19 mouse cellular contexts compared by ENCODE assay signal in the genomic region with DNA sequence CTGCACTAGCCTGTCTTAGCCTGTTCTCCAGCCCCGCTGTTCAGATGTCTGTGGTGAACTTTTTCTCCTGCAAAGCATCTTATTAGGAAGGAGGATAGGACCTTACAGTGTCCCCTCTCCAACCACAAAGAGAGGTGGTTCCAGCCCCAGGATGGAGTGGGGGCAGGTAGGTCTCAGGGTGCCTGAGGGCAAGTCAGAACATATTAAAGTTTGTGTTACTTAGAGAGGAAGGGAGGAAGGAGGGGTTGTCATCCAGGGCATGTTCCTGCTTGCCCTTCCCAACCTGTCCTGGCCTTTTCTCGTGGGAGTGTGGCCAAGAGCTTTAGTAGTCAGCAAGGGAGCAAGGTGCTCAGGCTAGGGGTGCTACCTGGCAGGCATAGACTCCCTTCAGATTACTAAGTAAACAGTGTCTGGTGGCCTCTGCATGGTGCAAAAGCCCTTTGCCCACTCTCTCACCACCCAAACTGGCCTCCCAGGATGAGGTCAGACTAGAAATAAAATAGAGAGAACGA. TPM values are rescaled to one million over a fixed set of nuclear protein-coding genes. Genes with fewer than 3 reads are reported as not detected.
DNase-seq lines count a peak whose midpoint lies in the region; ATAC-seq lines count a peak whose summit lies in the region.
"Had no signal": no experiment of that assay in that cellular context is flagged by ENCODE, and none has a peak within 500 bp of the region (broad histone marks: within the 10 kb centered on the region; RNA-seq: fewer than 3 reads in every experiment).

No protein-coding gene starts in this region.

- H3K4me2 ChIP-seq in liver, embryonic 15.5 days = no peak overlapping the region
- H3K4me2 ChIP-seq in intestine, embryonic 15.5 days (replicated peaks) = no peak overlapping the region
- H3K4me2 ChIP-seq in kidney, embryonic 15.5 days = no peak overlapping the region
- H3K4me2 ChIP-seq in stomach, embryonic 16.5 days (ENCODE audit: low read depth, low read length) = no peak overlapping the region
- H3K4me2 ChIP-seq: neural tube, embryonic 15.5 days had no signal

- H3K27ac ChIP-seq in liver, embryonic 15.5 days (replicated peaks) = no peak overlapping the region
- H3K27ac ChIP-seq in intestine, embryonic 15.5 days = no peak overlapping the region
- H3K27ac ChIP-seq in kidney, embryonic 15.5 days = 0 out of 2 replicates have a peak overlapping the region, but pooled peaks have one; percentile 9
- peak overlapping the region; percentile 74 for H3K27ac ChIP-seq in stomach, embryonic 16.5 days (ENCODE audit: low read length)
- H3K27ac ChIP-seq: forebrain, embryonic 10.5 days; heart, adult 2 months; neural tube, embryonic 15.5 days had no signal

- no peaks in the 10 kb centered on the region for H3K9me3 ChIP-seq in liver, embryonic 15.5 days (replicated peaks)
- no peaks in the 10 kb centered on the region for H3K9me3 ChIP-seq in intestine, embryonic 15.5 days
- no peaks in the 10 kb centered on the region for H3K9me3 ChIP-seq in kidney, embryonic 15.5 days (replicated peaks)
- no peaks in the 10 kb centered on the region for H3K9me3 ChIP-seq in stomach, embryonic 16.5 days (replicated peaks; ENCODE audit: control insufficient read depth, low read length)
- H3K9me3 ChIP-seq: forebrain, embryonic 10.5 days; G1E; neural tube, embryonic 15.5 days had no signal

- H3K27me3 ChIP-seq in liver, embryonic 15.5 days = peaks cover 14% of the 10 kb centered on the region
- H3K27me3 ChIP-seq in intestine, embryonic 15.5 days (replicated peaks) = no peaks in the 10 kb centered on the region
- H3K27me3 ChIP-seq in kidney, embryonic 15.5 days = no peaks in the 10 kb centered on the region
- H3K27me3 ChIP-seq in stomach, embryonic 16.5 days (ENCODE audit: control insufficient read depth, insufficient read depth, low read length) = no peaks in the 10 kb centered on the region
- H3K27me3 ChIP-seq: neural tube, embryonic 15.5 days had no signal

- WGBS in liver, embryonic 15.5 days (ENCODE audit: insufficient replicate concordance) = 58% methylated on average over 3 of the region's 3 CpGs
- 55% methylated on average over 3 of the region's 3 CpGs for WGBS in intestine, embryonic 15.5 days
- 40% methylated on average over 3 of the region's 3 CpGs for WGBS in kidney, embryonic 15.5 days
- 35% methylated on average over 3 of the region's 3 CpGs for WGBS in stomach, embryonic 16.5 days

- peaks cover 14% of the 10 kb centered on the region for H3K4me1 ChIP-seq in liver, embryonic 15.5 days (replicated peaks)
- no peaks in the 10 kb centered on the region for H3K4me1 ChIP-seq in intestine, embryonic 15.5 days (replicated peaks)
- H3K4me1 ChIP-seq in kidney, embryonic 15.5 days = peaks cover 21% of the 10 kb centered on the region
- H3K4me1 ChIP-seq in stomach, embryonic 16.5 days (ENCODE audit: control insufficient read depth, insufficient read depth, low read length) = no peaks in the 10 kb centered on the region
- H3K4me1 ChIP-seq: forebrain, embryonic 10.5 days had no signal

- peak; percentile 23; the same call in 1 of the 2 replicates for ATAC-seq in liver, embryonic 15.5 days (ENCODE audit: insufficient read depth)
- peak; percentile 68 for ATAC-seq in intestine, embryonic 15.5 days
- ATAC-seq in kidney, embryonic 15.5 days (replicated peaks; ENCODE audit: low FRiP score) = peak; percentile 34; the same call in 1 of the 2 replicates
- peak; percentile 62 for ATAC-seq in stomach, embryonic 16.5 days (ENCODE audit: insufficient read depth, low FRiP score)

- H3K4me3 ChIP-seq in liver, embryonic 15.5 days (replicated peaks) = no peak overlapping the region
- H3K4me3 ChIP-seq in intestine, embryonic 15.5 days (replicated peaks) = no peak overlapping the region
- no peak overlapping the region for H3K4me3 ChIP-seq in kidney, embryonic 15.5 days (replicated peaks)
- no peak overlapping the region for H3K4me3 ChIP-seq in stomach, embryonic 16.5 days (replicated peaks; ENCODE audit: low read length)
- H3K4me3 ChIP-seq: forebrain, embryonic 10.5 days; heart, adult 2 months; neural tube, embryonic 15.5 days had no signal

- H3K36me3 ChIP-seq in liver, embryonic 15.5 days (replicated peaks) = no peaks in the 10 kb centered on the region
- no peaks in the 10 kb centered on the region for H3K36me3 ChIP-seq in intestine, embryonic 15.5 days
- no peaks in the 10 kb centered on the region for H3K36me3 ChIP-seq in kidney, embryonic 15.5 days
- no peaks in the 10 kb centered on the region for H3K36me3 ChIP-seq in stomach, embryonic 16.5 days (ENCODE audit: control insufficient read depth, insufficient read depth, low read length)
- H3K36me3 ChIP-seq: forebrain, embryonic 10.5 days; G1E; neural tube, embryonic 15.5 days had no signal

- DNase-seq in liver = no peak
- DNase-seq in cerebellum, adult 11-12 months = no peak
- no peak for DNase-seq in layer of hippocampus, adult 8-10 months (ENCODE audit: low spot score in 2 of 2)
- no peak for DNase-seq in right cerebral cortex, postnatal 36 days (ENCODE audit: low spot score in 2 of 2)
- DNase-seq: adrenal gland, adult 8-10 months; cerebellum, adult 8-10 months; heart, adult 2 months; layer of hippocampus, adult 9-11 months; left cerebral cortex, postnatal 4 days; lung, adult 2 months; retina, postnatal 1 day had no signal

- H3K9ac ChIP-seq in liver, embryonic 15.5 days = no peak overlapping the region
- no peak overlapping the region for H3K9ac ChIP-seq in intestine, embryonic 15.5 days
- H3K9ac ChIP-seq in kidney, embryonic 15.5 days = no peak overlapping the region
- peak overlapping the region; percentile 14; the same call in 1 of the 2 replicates for H3K9ac ChIP-seq in stomach, embryonic 16.5 days (ENCODE audit: low read length)
- H3K9ac ChIP-seq: neural tube, embryonic 15.5 days had no signal

RNA-seq across cellular contexts. Expression of a gene that starts 0.5 kb away (rescaled TPM):
- polyA plus RNA-seq in liver, embryonic 15.5 days (2015; fragmentation: Nextera tagmentation; extraction: Ambion mirVana) = 0.07 TPM in 1 of 2 replicates, not detected in the other
- not detected in 2 replicates for polyA plus RNA-seq in intestine, embryonic 15.5 days (2015; fragmentation: Nextera tagmentation; extraction: Ambion mirVana)
- polyA plus RNA-seq in kidney, embryonic 15.5 days (2015; fragmentation: Nextera tagmentation; extraction: Ambion mirVana) = 0.19 and 0.34 TPM in 2 replicates
- polyA plus RNA-seq in stomach, embryonic 16.5 days (2015; fragmentation: Nextera tagmentation; extraction: Ambion mirVana) = 0.31 and 0.35 TPM in 2 replicates
- total RNA-seq in layer of hippocampus, adult 8-10 months (2022) = not detected
- total RNA-seq: adrenal gland, adult 8-10 months; G1E; heart, adult 2 months; heart, postnatal 25 days; left cerebral cortex, postnatal 4 days had no signal
- polyA plus RNA-seq: forebrain, embryonic 10.5 days; G1E; neural tube, embryonic 15.5 days had no signal

RNA-seq across cellular contexts. Expression of a gene that starts 5.0 kb away (rescaled TPM):
- polyA plus RNA-seq in liver, embryonic 15.5 days (2015; fragmentation: Nextera tagmentation; extraction: Ambion mirVana) = 0.13 and 0.22 TPM in 2 replicates
- polyA plus RNA-seq in intestine, embryonic 15.5 days (2015; fragmentation: Nextera tagmentation; extraction: Ambion mirVana) = 1.00 and 1.1 TPM in 2 replicates
- 0.42 and 0.47 TPM in 2 replicates for polyA plus RNA-seq in kidney, embryonic 15.5 days (2015; fragmentation: Nextera tagmentation; extraction: Ambion mirVana)
- 0.35 and 0.43 TPM in 2 replicates for polyA plus RNA-seq in stomach, embryonic 16.5 days (2015; fragmentation: Nextera tagmentation; extraction: Ambion mirVana)
- total RNA-seq in layer of hippocampus, adult 8-10 months (2022) = 10 to 100 TPM; 30.2 to 36.9 (median 34.5) TPM
- polyA plus RNA-seq: G1E had no signal

RNA-seq across cellular contexts. Expression of a gene that starts 12.0 kb away (rescaled TPM):
- 135 and 141 TPM in 2 replicates for polyA plus RNA-seq in liver, embryonic 15.5 days (2015; fragmentation: Nextera tagmentation; extraction: Ambion mirVana)
- 225 and 226 TPM in 2 replicates for polyA plus RNA-seq in intestine, embryonic 15.5 days (2015; fragmentation: Nextera tagmentation; extraction: Ambion mirVana)
- 217 and 226 TPM in 2 replicates for polyA plus RNA-seq in kidney, embryonic 15.5 days (2015; fragmentation: Nextera tagmentation; extraction: Ambion mirVana)
- polyA plus RNA-seq in stomach, embryonic 16.5 days (2015; fragmentation: Nextera tagmentation; extraction: Ambion mirVana) = 191 and 199 TPM in 2 replicates
- total RNA-seq in layer of hippocampus, adult 8-10 months (2022) = 10 to 100 TPM; 74.2 to 85.2 (median 78.2) TPM

RNA-seq across cellular contexts. Expression of a gene that starts 16.2 kb away (rescaled TPM):
- polyA plus RNA-seq in liver, embryonic 15.5 days (2015; fragmentation: Nextera tagmentation; extraction: Ambion mirVana) = 0.33 and 0.54 TPM in 2 replicates
- polyA plus RNA-seq in intestine, embryonic 15.5 days (2015; fragmentation: Nextera tagmentation; extraction: Ambion mirVana) = 16.7 TPM in 2 replicates
- polyA plus RNA-seq in kidney, embryonic 15.5 days (2015; fragmentation: Nextera tagmentation; extraction: Ambion mirVana) = 5.6 and 7.7 TPM in 2 replicates
- polyA plus RNA-seq in stomach, embryonic 16.5 days (2015; fragmentation: Nextera tagmentation; extraction: Ambion mirVana) = 34.0 and 34.4 TPM in 2 replicates
- 10 to 100 TPM; 13.3 to 14.9 (median 14.2) TPM for total RNA-seq in layer of hippocampus, adult 8-10 months (2022)

RNA-seq across cellular contexts. Expression of a gene that starts 21.6 kb away (rescaled TPM):
- polyA plus RNA-seq in liver, embryonic 15.5 days (2015; fragmentation: Nextera tagmentation; extraction: Ambion mirVana) = 65.6 and 77.1 TPM in 2 replicates
- 132 and 138 TPM in 2 replicates for polyA plus RNA-seq in intestine, embryonic 15.5 days (2015; fragmentation: Nextera tagmentation; extraction: Ambion mirVana)
- 158 and 173 TPM in 2 replicates for polyA plus RNA-seq in kidney, embryonic 15.5 days (2015; fragmentation: Nextera tagmentation; extraction: Ambion mirVana)
- 173 and 181 TPM in 2 replicates for polyA plus RNA-seq in stomach, embryonic 16.5 days (2015; fragmentation: Nextera tagmentation; extraction: Ambion mirVana)
- 100 to 1,000 TPM in 1 of 4 experiments, 10 to 100 TPM in 3; 69.6 to 104 (median 79.7) TPM for total RNA-seq in layer of hippocampus, adult 8-10 months (2022)

Comparison
In these comparisons a context has a peak if more than half of its experiments do, and no peak if none do; other contexts are left out.
1. H3K27ac ChIP-seq: peak in kidney, embryonic 15.5 days (single experiment) and stomach, embryonic 16.5 days (single experiment); none in liver, embryonic 15.5 days (single experiment) and intestine, embryonic 15.5 days (single experiment).
2. Peak in every context shown above with its lines, with median percentiles within 50 percentile points of each other: ATAC-seq.